Mouse (Mus musculus) spleen, postnatal 4 days (tissue): Measurements from ENCODE around the gene Napepld.
"Not testable (repeated sequence)": the region's sequence is repeated elsewhere in the genome, so short reads cannot be mapped to it uniquely, and the experiment has no call there.

Experiments used
- DNase-seq, 2 experiments: peaks; one replicate each; pipeline ENCODE4 v3.0.0; 2022; ENCODE audit warnings: low spot score in 2 of 2

Gene Napepld

GRCm38 (mm10) chr5:21667191-21668137 is 33.7 kb downstream of the Napepld start:
- DNase-seq = no peak

- no peak for DNase-seq
Observed at GRCm38 (mm10) chr5:21663081-21663480, 38.1 kb downstream of the Napepld start.

- no peak for DNase-seq
Observed at GRCm38 (mm10) chr5:21660850-21661249, 40.3 kb downstream of the Napepld start.

GRCm38 (mm10) chr5:21658623-21659395 is 42.4 kb downstream of the Napepld start:
- peak; percentile 65 to 86 for DNase-seq

- DNase-seq = no peak
Observed at GRCm38 (mm10) chr5:21658038-21658437, 43.2 kb downstream of the Napepld start.

GRCm38 (mm10) chr5:21656912-21657311 is 44.3 kb downstream of the Napepld start:
- no peak for DNase-seq

- no peak for DNase-seq
Observed at GRCm38 (mm10) chr5:21651885-21652612, 49.1 kb downstream of the Napepld start.

- no peak for DNase-seq
Observed at GRCm38 (mm10) chr5:21650736-21651135, 50.5 kb downstream of the Napepld start.

GRCm38 (mm10) chr5:21646133-21646491 is 55.1 kb downstream of the Napepld start:
- no peak for DNase-seq

- DNase-seq = peak; percentile 78 to 92
Observed at GRCm38 (mm10) chr5:21645439-21646132, 55.6 kb downstream of the Napepld start, which contains the start of the genes Fbxl13 and Armc10. Gene Fbxl13, minus strand, starts transcription at chr5:21645634. Gene Armc10, plus strand, starts transcription at chr5:21645813.

GRCm38 (mm10) chr5:21644891-21645438 is 56.2 kb downstream of the Napepld start:
- peak in 1 of 2 experiments; percentile 30 for DNase-seq

GRCm38 (mm10) chr5:21643606-21644005 is 57.6 kb downstream of the Napepld start:
- DNase-seq = no peak

- peak; percentile 35 to 70 for DNase-seq
Observed at GRCm38 (mm10) chr5:21640961-21641360, 60.2 kb downstream of the Napepld start.

- DNase-seq = no peak
Observed at GRCm38 (mm10) chr5:21625916-21626315, 75.3 kb downstream of the Napepld start.

GRCm38 (mm10) chr5:21616450-21617009 is 84.7 kb downstream of the Napepld start:
- DNase-seq = no peak

GRCm38 (mm10) chr5:21614299-21614698 is 86.9 kb downstream of the Napepld start:
- not testable (repeated sequence) for DNase-seq
